ENCODE assay signal across 9 mouse cellular contexts in genomic region chr1:39025142-39025541, GRCm38 (mm10). TPM values are rescaled to one million over a fixed set of nuclear protein-coding genes. Genes with fewer than 3 reads are reported as not detected.
DNase-seq lines count a peak whose midpoint lies in the region; ATAC-seq and TF ChIP-seq lines count a peak whose summit lies in the region.
"Had no signal": no experiment of that assay in that cellular context is flagged by ENCODE, and none has a peak within 500 bp of the region (broad histone marks: within the 10 kb centered on the region; RNA-seq: fewer than 3 reads in every experiment).

No protein-coding gene starts in this region.

- 18% methylated on average over 7 of the region's 7 CpGs for WGBS in liver, adult 2 months
- WGBS in intestine, embryonic 16.5 days = 49% methylated on average over 7 of the region's 7 CpGs

- H3K9ac ChIP-seq in liver, adult 2 months (ENCODE audit: low read depth, low read length) = no peak overlapping the region
- H3K9ac ChIP-seq in intestine, embryonic 16.5 days (ENCODE audit: low read depth, low read length) = no peak overlapping the region

- H3K79me2 ChIP-seq in liver, adult 2 months (ENCODE audit: control insufficient read depth, insufficient read depth, low read length) = no peaks in the 10 kb centered on the region

- H3K9me3 ChIP-seq in intestine, embryonic 16.5 days (ENCODE audit: control insufficient read depth, low read length) = no peaks in the 10 kb centered on the region

- peaks cover 4% of the 10 kb centered on the region; the same call in 1 of the 2 replicates for H3K27me3 ChIP-seq in liver, adult 2 months (ENCODE audit: control insufficient read depth, insufficient read depth, low read length)
- no peaks in the 10 kb centered on the region for H3K27me3 ChIP-seq in intestine, embryonic 16.5 days (replicated peaks; ENCODE audit: control insufficient read depth, insufficient read depth, low read length)

- H3K4me1 ChIP-seq in liver, adult 2 months (ENCODE audit: control insufficient read depth, insufficient read depth, low read length) = peaks cover 7% of the 10 kb centered on the region
- 0 out of 2 replicates have a peak, but pooled peaks cover 5% of the 10 kb centered on the region for H3K4me1 ChIP-seq in intestine, embryonic 16.5 days (ENCODE audit: control insufficient read depth, insufficient read depth, low read length)

- TF ChIP-seq CTCF in liver, adult 2 months (IDR thresholded peaks at IDR 0.05; ENCODE audit: low read depth, low read length) = no peak

- peak; percentile 74 for DNase-seq in liver, adult 2 months (ENCODE audit: extremely low read depth, low read depth, low spot score)
- DNase-seq in liver = no peak
- peak; percentile 26 for DNase-seq in cerebellum, adult 11-12 months
- peak; percentile 83 to 93 for DNase-seq in thymus, adult 18-20 months
- DNase-seq in layer of hippocampus, adult 8-10 months (ENCODE audit: low spot score in 2 of 2) = no peak
- no peak for DNase-seq in left cerebral cortex, adult 8-10 months (ENCODE audit: low spot score in 2 of 2)
- no peak for DNase-seq in right cerebral cortex, postnatal 4 days

- TF ChIP-seq POLR2A in liver, adult 2 months (IDR thresholded peaks at IDR 0.05; ENCODE audit: extremely low read depth, insufficient read depth, low read length) = no peak

- H3K4me3 ChIP-seq in liver, adult 2 months (ENCODE audit: insufficient read depth, low read depth, low read length) = no peak overlapping the region
- H3K4me3 ChIP-seq in intestine, embryonic 16.5 days (ENCODE audit: low read length) = no peak overlapping the region

- H3K27ac ChIP-seq in liver, adult 2 months (replicated peaks; ENCODE audit: insufficient read depth, low read depth, low read length) = no peak overlapping the region
- no peak overlapping the region for H3K27ac ChIP-seq in intestine, embryonic 16.5 days (ENCODE audit: low read length)
- H3K27ac ChIP-seq: macrophage had no signal

- peak; percentile 56; the same call in 1 of the 2 replicates for ATAC-seq in intestine, embryonic 16.5 days

- no peaks in the 10 kb centered on the region for H3K36me3 ChIP-seq in liver, adult 2 months (ENCODE audit: control insufficient read depth, insufficient read depth, low read length)
- no peaks in the 10 kb centered on the region for H3K36me3 ChIP-seq in intestine, embryonic 16.5 days (ENCODE audit: control insufficient read depth, insufficient read depth, low read length)

- no peak overlapping the region for H3K4me2 ChIP-seq in intestine, embryonic 16.5 days (ENCODE audit: low read depth, low read length)

RNA-seq across cellular contexts. Expression of gene Pdcl3, which starts 39.7 kb away (rescaled TPM):
- total RNA-seq in liver, adult 2 months (2014; rRNA removed) = 14.7 and 19.0 TPM in 2 replicates
- 9.5 and 12.3 TPM in 2 replicates for polyA plus RNA-seq in liver, adult 2 months (2012; rRNA removed)
- polyA plus RNA-seq in intestine, embryonic 16.5 days (2015; fragmentation: Nextera tagmentation; extraction: Ambion mirVana) = 147 and 155 TPM in 2 replicates
- total RNA-seq in layer of hippocampus, adult 8-10 months (2022) = 10 to 100 TPM; 31.5 to 40.3 (median 35.7) TPM
- total RNA-seq in left cerebral cortex, adult 8-10 months (2022) = 10 to 100 TPM; 34.3 to 37.5 (median 34.4) TPM

Comparison
In these comparisons a context has a peak if more than half of its experiments do, and no peak if none do; other contexts are left out.
1. DNase-seq: peak in liver, adult 2 months (single experiment), cerebellum, adult 11-12 months (single experiment) and thymus, adult 18-20 months (2 of 2); none in liver (single experiment), layer of hippocampus, adult 8-10 months (0 of 2), left cerebral cortex, adult 8-10 months (0 of 2) and right cerebral cortex, postnatal 4 days (single experiment).